Mouse (Mus musculus) retina, embryonic 14.5 days (tissue): Measurements from ENCODE around the gene Trmt1.
"Not testable (repeated sequence)": the region's sequence is repeated elsewhere in the genome, so short reads cannot be mapped to it uniquely, and the experiment has no call there.

ENCODE experiments used
- DNase-seq: peaks from one replicate; pipeline ENCODE4 v3.0.0-alpha.2; 2015; ENCODE audit warnings: low spot score

Gene Trmt1

GRCm38 (mm10) chr8:84659936-84660818, 25.9 kb upstream of the Trmt1 start:
- DNase-seq, result peak; percentile 70

GRCm38 (mm10) chr8:84660819-84661457, 25.2 kb upstream of the Trmt1 start:
- DNase-seq, result peak; percentile 57

- peak; percentile 57 for DNase-seq
Observed at GRCm38 (mm10) chr8:84661458-84661871, 24.6 kb upstream of the Trmt1 start.

GRCm38 (mm10) chr8:84661961-84662571, 24.0 kb upstream of the Trmt1 start:
- DNase-seq, result peak; percentile 70

GRCm38 (mm10) chr8:84662581-84663065, 23.5 kb upstream of the Trmt1 start, which contains the start of gene Ier2:
Ier2 (minus strand) TSS chr8:84662852.
- peak; percentile 98 for DNase-seq

GRCm38 (mm10) chr8:84663483-84664327, 22.4 kb upstream of the Trmt1 start:
- peak; percentile 98 for DNase-seq

- peak; percentile 85 for DNase-seq
Observed at GRCm38 (mm10) chr8:84664566-84665384, 21.3 kb upstream of the Trmt1 start.

- DNase-seq, result peak; percentile 49
Observed at GRCm38 (mm10) chr8:84665385-84665893, 20.7 kb upstream of the Trmt1 start.

GRCm38 (mm10) chr8:84668081-84668480, 18.0 kb upstream of the Trmt1 start:
- DNase-seq, result no peak

GRCm38 (mm10) chr8:84668731-84669485, 17.2 kb upstream of the Trmt1 start:
- no peak for DNase-seq

GRCm38 (mm10) chr8:84670295-84671006, 15.7 kb upstream of the Trmt1 start:
- DNase-seq, result not testable (repeated sequence)

GRCm38 (mm10) chr8:84677305-84677704, 8.8 kb upstream of the Trmt1 start:
- DNase-seq, result no peak

- DNase-seq, result no peak
Observed at GRCm38 (mm10) chr8:84681476-84681875, 4.6 kb upstream of the Trmt1 start.

GRCm38 (mm10) chr8:84682257-84682656, 3.9 kb upstream of the Trmt1 start:
- DNase-seq, result no peak

GRCm38 (mm10) chr8:84684537-84684936, 1.6 kb upstream of the Trmt1 start:
- DNase-seq, result no peak

GRCm38 (mm10) chr8:84687003-84687704, 1.0 kb downstream of the Trmt1 start:
- DNase-seq, result peak; percentile 51

- peak; percentile 92 for DNase-seq
Observed at GRCm38 (mm10) chr8:84687705-84688100, 1.6 kb downstream of the Trmt1 start, which contains the start of gene Nacc1. Nacc1 (minus strand) TSS chr8:84687862.
